Mouse (Mus musculus) cerebellum, adult 18-20 months (tissue): Measurements from ENCODE around the gene Fhad1.
A peak's percentile ranks its signal among the peaks of the same experiment; 100 is the strongest.

Experiments
- DNase-seq, 2 experiments: peaks; one replicate each; pipeline ENCODE4 v3.0.0; 2021

The Fhad1 gene

DNA sequence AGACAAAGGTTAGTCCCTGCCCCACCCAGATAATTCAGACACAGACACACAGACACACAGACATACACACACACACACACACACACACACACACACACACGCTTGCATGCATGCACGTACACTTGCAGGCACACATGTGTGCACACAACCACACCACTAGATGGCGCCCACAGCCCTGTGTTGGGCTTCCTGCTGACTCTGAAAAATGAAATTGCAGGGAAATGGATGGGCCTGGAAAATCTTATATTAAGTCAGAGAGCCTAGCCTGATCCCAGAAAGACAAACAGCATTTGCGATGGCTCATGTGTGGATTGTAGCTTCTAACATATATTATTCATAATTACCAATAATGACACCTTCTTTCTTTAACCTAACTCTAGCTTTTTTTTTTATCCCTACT lies 38.7 kb downstream of the Fhad1 start:
- DNase-seq: peak; percentile 32 to 50

DNA sequence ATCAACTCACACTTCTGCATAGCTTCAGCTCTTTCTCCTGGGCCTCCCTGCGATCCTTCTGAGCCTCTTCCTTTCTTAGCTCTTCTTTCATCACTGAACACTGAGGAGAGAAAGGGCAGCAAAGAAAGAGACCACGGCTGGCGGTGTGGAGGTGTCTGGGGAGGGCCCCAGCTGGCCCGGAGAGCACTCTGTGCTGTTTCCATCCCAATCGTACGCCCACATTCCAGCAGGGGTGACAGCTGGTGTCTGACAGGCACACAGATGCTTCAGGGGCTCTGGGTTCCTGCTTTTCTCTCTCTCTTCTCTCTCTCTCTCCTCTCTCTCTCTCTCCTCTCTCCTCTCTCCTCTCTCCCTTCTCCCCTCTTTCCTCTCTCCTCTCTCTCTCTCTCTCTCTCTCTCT lies 50.3 kb downstream of the Fhad1 start:
- DNase-seq: no peak

DNA sequence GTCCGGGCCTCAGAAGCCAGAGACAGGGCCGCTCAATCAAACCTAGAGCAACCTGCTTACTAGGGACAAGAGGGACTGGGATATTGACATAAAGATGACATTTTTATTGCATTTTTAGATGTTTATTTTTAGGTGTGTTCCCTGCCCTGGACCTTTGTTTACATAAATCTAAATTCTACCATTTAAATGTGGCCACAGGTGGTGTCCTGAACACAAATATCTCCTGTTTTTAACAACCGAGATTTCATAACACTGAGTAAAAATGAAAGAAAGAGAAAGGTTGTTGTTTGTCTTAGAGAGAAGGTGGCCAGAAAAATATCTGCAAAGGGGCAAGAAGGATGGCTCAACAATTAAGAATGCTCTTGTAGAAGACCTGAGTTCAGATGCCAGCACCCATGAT lies 51.0 kb downstream of the Fhad1 start:
- DNase-seq: no peak

DNA sequence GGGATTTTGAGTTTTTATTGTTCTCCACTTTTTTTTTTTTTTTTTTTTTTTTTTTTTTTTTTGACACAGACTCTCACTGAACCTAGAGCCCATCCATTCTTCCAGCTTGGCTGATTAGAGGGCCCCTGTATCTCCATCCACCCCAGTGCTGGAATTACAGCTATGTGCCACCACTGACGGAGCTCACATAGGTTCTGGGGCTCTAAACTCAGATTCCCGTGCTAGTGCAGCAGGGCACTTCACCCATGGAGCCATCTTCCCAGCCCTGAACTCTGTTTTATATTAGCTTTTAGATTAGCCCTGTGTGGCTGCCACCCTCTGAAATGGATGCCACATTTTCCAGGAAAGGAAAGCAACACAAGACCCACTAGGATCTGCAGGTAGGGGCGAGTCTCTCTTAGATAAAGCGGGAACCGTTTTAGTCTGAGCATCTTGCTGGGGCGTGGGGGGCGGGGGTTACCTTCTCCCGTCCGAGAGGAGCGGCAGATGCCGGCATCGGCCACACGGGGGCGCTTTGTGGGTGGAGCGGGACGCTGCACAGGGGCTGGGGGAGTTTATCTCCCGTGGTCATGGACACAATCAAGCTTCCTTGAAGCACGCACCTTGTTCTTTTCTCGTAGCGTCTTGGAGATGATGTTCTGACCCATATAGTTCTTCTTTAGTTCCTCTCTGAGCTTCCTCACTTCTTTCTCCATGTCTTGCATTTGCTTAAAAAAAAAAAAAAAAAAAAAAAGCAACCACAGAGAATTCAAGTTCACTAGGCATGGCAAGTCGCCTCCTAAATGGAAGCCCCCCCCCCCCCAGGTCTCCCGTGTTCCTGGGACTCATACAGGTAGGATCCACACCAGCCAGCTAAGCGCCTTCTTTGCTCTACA lies 51.8 kb downstream of the Fhad1 start:
- peak; percentile 47 to 48 for DNase-seq

DNA sequence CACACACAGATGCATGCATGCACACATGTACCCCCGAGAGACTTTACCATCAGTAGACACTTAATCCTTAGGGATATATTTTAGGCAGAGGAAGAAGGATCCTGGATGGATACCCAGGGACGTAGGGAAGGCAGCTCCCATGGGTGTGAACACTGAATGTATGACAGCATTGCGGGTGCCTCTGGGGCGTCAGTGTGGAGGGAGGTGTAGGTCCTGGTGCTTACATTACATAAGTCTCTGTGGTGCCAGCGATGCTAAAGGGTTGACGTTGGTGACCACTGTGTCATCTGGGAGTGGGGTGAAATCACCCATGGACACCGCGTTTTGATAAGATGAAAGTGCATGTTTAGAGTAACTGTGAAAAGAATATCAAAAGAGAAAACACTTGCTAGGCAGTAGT lies 54.8 kb downstream of the Fhad1 start:
- DNase-seq: no peak

DNA sequence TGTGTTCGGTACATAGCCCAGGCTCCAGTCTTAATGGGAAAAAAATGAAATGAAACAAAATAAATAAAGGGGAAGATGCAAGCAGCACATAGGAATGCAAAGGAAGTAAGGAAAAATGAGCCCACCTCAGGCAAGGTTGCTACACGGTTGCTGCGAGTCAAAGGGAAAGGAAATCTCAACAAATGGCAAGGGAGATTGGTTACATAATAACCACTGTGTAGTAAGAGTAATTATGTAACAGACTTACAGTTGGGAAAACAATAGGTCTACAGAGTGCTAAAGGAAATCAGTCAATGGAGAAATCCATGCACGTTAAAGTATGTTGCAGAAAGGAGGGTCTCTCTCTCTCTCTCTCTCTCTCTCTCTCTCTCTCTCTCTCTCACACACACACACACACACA lies 55.3 kb downstream of the Fhad1 start:
- no peak for DNase-seq

DNA sequence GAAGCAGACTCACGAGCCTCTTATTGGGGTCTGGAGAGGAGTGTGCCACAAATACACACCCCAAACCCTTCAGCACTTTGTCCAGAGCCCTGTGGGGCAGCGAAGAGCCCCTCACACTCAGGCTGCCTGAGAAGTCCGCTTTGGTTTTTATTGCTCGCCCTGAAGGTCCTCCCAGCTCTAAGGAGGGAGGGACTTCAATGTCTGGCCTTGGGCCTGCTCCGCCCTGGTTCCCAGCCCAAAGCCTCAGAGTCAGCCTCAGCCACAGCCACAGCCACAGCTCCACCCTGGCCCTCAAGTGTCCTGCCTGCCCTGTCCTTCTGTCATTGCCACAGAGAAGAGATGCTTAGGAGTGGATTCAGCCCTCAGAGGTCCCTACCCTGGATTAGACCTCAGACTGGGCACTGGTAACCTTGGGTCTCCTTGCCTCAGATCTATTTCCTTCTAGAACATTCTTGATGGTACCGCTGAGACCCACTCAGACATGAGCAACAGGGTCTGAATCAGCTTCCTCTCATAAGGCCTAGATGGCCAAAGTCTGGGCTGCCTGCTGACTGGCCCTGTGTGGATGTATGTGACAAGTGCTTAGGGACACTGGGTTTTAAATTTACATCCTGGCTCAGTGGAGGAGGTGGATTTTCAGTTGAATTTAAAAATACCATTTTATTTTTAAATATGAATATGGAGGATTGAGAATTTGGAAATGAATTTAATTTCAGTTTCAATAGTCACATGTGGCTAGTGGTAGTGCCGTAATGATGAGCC lies 56.1 kb downstream of the Fhad1 start:
- no peak for DNase-seq

DNA sequence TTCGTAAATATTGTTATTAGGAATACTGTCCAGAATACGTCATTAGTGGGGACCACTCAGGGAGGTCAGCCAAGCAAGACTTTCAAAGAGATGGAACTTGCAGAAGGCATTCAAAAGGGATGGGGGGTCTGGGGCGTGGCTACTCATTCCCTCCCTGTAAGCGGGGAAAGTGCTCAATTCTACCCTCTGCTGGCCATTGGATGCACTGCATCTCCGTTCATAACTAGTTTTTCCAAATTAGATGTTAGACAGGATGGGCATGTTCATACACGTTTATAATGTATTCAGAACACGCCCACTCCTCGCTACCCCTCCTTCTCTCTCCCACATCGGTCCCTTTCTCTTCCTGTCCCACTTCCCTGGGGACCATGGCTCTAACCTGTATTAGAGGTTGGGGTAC lies 56.7 kb downstream of the Fhad1 start:
- DNase-seq: peak; percentile 69 to 73

DNA sequence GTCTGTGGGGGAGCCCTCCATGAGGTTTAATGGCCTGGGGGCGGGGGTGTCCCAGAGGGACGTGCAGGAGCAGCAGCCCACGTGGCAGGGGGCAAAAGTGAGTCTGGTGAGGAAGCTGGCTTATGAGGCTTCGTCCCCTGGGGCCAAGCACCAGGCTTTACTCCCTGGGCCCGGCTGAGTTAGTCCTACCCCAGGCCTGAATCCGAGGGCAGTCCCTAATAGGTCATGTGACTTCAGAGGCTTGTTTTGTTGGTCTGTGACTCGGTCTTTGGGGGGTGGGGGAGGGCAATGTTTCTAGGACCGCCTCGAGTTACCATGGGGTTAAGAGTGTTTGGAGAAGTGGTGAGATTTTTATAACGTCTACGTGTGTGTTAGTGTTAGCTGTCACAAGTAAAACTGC lies 57.1 kb downstream of the Fhad1 start:
- no peak for DNase-seq

DNA sequence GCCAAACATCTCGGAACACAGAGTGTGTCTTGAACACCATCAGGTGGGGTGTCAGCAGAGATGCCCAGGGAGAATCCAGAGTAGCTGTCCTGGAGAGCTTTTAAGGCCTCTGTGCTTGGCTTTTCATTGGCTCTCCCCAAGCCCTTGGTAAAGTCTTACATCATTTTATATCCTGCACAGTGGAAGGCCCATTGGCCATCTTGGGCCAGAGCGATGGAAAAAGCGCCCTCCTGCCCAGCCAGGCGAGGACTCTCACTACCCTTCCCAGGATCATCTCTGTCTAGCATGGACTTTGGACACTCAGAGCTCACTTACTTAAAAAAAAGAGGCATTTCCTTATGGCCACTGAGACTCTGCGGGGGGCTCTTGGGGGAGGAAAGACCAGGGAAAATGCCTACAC lies 58.0 kb downstream of the Fhad1 start:
- no peak for DNase-seq

DNA sequence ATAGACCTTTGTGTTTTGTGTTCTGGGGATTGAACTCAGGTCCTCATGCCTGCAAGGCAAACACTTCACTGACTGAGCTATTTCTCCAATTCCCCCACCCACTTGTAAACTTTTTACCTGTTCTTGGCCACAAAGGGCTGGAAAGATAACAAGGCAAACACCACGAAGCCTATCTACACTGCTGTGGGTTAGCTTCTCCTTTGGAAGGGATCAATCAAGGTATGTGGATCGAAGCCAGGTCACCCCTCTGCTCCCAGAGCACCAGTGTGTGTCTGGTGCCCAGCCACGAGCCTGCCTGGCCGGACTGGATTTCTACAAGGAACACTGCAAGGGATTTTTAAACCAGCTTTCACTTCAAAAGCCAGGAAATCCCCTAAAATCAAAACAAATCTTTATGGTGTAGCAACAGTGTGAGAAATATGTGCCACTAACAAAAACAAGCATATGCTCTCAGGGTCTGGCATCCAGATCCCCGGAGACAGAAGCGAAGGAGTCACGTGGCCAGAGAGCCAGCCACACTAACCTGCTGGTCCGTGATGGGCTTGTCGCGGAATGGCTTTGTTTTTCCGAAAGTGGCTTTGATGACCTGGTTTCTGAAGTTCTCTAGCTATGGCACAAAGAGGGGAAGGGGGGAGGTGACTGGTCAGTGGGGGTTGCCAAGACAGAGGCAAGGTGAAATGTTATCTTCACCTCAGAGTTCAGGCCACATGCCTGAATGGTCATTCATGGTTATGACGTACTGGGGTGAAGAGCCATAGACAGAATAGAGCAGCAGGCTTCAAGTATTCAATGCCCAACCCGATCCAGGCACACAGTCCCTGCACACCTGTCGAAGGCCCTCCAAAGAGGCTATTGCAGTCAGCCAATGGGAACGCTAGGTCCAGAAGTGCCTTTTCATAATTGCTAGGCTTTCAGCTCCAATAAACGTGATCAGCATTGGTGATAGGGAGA lies 59.8 kb downstream of the Fhad1 start:
- DNase-seq: no peak

DNA sequence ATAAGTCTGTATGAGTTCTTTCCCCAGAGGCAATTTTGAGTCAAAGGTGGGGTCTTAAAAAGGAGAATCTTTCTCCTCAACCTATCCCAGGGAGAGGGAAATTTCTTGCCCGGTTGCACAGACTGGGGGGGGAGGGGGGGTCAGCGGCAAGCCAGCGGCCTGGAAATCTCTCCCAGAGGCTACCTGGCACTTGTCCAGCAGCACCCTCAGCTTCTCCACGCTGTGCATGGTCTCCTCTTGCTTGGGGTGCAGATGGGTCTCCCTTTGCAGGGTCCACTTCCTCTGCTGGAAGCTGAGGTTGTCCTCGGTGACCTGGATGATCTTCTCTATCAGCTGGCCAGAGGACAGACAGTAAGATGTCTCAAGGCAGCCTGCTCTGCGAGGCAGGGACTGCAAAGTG lies 61.0 kb downstream of the Fhad1 start:
- no peak for DNase-seq

DNA sequence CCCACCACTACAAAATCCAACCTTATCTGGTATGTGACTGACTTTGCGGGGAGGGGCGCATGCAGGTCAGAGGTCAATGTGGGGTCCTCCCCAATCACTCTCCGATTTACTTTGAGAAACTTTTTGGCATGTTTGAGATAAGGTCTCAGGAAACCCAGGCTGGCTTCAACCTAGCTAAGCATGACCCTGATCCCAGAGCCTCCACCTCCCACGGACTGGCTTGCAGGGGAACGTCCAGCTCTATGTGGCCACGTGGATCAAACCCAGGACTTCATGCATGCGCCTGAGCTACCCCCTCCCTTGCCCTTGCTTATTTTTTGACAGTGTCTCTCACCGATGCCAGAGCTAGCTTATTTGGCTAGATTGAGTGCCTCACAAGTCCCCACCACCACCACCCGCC lies 61.6 kb downstream of the Fhad1 start:
- DNase-seq: no peak

DNA sequence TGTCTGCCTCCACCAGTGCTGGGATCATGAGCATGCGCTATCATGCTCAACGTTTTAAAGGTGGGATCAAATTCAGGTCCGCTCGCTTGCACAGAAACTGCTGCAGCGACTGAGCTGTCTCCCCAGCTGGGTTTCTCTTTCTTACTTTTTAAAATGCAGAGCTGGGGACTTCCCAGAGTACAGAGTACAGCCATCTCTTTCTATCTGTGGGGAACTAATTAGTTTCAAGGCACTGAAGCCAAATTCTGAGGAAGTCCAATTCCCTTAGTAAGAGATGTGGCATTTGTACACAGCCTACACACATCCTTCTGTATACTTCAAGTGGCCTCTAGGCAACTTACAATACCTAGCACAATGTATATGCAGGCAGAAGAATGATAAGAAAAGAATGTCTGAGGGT lies 62.1 kb downstream of the Fhad1 start:
- DNase-seq: no peak

DNA sequence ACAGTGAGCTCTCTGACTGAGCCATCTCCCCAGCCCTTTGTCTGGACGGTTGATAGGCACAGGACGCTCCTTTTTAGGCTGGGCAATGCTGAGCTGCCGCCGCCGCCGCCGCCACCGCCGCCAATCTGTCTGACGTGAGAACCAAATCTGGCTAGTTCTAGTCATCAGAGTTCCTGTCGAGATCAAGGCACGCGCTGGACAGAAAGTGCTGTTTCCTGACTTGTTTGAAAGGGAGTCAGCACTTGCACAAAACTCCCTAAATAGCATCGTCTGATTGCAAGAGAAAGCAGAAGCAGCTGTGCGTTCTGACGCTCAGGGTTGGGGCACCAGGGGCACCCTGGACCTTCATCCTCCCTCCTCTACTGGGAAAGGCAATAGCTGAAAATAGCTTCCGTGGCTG lies 62.8 kb downstream of the Fhad1 start:
- no peak for DNase-seq

DNA sequence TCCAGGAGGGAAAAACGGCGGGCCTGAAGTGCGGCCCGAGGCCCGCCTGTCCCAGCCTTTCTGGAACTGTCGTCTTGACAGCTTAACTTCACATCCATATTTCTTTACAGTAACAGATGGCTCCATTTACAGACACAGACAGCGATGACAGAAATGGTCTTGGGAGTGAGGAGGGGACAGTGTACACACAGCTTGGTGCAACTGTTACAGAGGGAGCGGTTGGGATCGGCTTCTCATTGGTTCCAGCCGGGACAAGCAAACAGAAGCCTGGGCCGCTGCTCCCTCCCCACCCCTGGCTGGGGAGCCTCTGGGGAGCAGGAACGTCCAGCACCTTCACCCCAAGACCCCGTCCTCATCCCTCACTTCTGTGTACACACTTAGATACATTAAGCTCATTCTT lies 65.4 kb downstream of the Fhad1 start:
- no peak for DNase-seq

DNA sequence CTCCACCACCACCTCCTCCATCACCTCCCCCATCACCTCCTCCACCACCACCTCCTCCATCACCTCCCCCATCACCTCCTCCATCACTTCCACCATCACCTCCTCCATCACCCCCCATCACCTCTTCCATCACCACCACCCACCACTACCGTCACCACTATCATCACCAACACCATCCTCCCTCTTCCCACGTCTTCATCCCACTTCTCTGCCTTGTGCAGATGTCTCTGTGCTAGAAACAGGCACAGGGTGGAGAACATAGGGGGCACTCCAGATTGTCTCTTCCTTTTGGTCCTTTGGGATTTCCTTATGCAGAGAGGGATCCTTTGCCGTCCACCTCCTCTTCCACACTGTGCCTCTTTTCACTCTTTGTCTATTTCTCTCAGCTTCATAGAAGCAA lies 66.1 kb downstream of the Fhad1 start:
- DNase-seq: no peak

DNA sequence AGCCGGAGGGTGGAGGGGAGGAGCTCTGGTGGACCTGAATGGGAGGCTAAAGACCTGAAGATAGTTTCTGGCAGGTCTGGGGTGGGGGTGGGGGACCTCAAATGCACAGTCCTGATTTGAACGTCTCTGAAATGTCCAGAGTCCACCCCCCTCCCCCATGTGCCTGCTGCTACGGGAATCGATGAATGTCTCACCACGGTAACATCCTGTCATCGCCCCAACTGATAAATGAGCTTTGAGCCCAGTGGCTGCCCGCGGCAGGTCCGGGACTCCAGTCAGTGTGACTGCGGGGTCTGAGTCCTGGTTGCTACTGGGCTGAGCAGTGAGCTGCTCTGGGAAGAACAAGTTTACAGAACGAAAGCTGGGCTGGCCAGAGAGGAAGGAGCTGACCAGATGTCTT lies 72.5 kb downstream of the Fhad1 start:
- no peak for DNase-seq

DNA sequence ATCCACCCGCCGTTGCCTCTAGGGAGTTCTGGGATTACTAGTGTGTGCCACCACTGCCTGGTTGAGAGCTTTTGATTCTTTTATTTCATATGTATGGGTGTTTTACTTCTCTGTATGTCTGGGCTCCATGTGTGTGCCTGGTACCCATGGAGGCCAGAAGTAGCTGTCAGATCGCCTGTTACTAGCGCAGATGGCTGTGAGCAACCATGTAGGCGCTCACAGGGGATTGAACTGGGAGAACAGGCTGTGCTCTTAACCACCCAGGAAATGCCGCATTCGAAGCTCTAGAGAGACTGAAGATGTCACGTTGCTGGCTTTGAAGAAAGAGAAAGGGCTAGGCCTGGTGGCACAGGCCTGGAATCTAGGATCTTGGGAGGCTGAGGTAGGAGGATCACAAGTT lies 73.6 kb downstream of the Fhad1 start:
- DNase-seq: no peak

DNA sequence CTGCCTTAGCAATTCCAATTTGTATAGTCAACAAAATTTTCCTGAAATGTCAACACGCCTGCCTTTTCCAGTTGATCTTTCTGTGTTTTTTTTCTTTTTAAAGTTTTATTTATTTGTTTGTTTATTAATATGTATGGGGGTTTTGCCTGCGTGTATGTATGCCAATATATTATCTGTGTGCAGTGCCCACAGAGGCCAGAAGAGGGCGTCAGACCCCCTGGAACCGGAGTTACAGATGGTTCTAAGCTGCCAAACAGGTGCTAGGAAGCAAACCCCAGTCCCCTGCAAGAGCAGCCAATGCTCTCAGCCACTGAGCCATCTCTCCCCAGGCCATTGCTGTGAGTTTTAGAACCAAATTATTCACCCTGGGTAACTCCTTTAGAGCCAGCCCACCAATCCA lies 76.3 kb downstream of the Fhad1 start:
- no peak for DNase-seq

DNA sequence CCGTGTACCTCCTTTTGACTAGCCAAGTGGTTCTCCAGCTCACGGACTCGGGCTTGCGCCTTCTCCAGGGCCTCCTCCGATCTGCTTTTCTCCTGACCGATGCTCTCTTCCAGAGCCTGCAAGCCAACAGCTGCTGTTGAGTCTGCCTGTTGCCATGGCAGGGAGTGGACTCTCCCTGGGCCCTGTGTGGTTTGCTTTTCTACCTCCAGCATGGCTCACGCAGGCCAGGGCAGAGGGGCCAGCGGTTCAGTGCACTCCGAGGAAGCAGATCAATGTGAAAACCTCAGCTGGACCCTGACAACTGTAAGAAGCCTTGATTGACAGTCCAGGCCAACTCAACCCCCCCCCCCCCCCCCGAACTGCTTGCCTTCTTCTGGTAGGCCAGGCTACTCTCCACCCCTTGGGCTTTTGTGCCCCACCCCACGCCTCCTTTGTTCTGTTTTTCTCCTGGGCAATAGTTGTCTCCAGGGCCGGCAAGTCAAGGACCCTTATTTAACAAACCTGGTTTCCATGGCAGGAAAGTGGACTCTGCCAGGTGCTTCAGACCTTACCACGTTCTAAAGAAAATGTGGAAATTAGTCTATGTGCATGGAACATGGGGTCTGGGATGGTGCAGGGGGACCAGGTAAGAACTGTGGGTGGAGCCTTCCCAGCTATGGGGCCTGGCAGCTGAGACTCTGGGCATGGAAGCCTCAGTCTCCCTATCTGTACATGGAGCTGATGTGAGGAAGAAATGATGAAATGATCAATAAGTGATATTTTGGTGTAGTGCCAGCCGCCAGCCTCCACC lies 81.9 kb downstream of the Fhad1 start:
- no peak for DNase-seq

DNA sequence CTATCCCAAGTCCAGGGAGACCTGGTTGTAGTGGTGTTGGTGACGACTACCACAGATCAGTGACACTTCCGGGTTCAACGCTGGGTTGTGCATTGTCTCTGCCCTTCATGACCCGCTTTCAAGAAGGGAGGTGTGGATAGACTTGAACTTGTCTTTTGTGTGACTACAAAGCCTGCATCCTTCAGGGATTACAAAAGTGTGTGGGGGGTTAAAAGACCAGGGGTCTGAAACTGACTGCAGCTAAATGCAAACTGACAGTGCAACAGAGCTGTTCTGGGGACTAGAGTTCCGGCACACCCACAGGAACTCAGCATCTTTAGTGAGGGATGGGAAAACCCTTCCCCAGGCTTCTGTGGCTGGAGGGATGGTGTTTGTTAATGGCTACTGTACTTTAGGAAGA lies 83.4 kb downstream of the Fhad1 start:
- no peak for DNase-seq
